Mouse (Mus musculus) thymus, adult 2 months (tissue): ENCODE data around the gene Gm20388.

Experiments used
- CTCF ChIP-seq: fragments of 200-500 bp; IDR thresholded peaks from 2 replicates; pipeline ENCODE4 v1.5.1; 2012; ENCODE audit warnings: mild to moderate bottlenecking, control low read depth, low read length, moderate library complexity, borderline replicate concordance; ENCODE audit not compliant: control insufficient read depth, poor library complexity, insufficient read depth; ENCODE audit errors: extremely low read depth
- POLR2A ChIP-seq: fragments of 200-500 bp; IDR thresholded peaks from 2 replicates; pipeline ENCODE4 v1.6.1; 2012; ENCODE audit warnings: mild to moderate bottlenecking, low read length, control low read depth, moderate library complexity; ENCODE audit not compliant: control insufficient read depth, poor library complexity, insufficient read depth; ENCODE audit errors: extremely low read depth

- no peak for TF ChIP-seq CTCF
- no peak for TF ChIP-seq POLR2A
Measured at GRCm38 (mm10) chr8:122777701-122778100, 2867.1 kb downstream of the Gm20388 start.
